Mouse (Mus musculus) kidney, adult 2 months (tissue): Measurements from ENCODE around the gene Plekha6. TPM values are rescaled to one million over a fixed set of nuclear protein-coding genes. Genes with fewer than 3 reads are reported as not detected.

Source experiments
- DNase-seq: peaks from one replicate; pipeline ENCODE4 v3.0.0; 2021
- H3K27ac ChIP-seq: fragments of 200-500 bp; 2 replicates; pipeline ENCODE4 v1.5.1; 2012; ENCODE audit warnings: low read depth, low read length, control low read depth, inconsistent platforms; ENCODE audit not compliant: insufficient read depth
- H3K27me3 ChIP-seq: fragments of 200-500 bp; replicated peaks from 2 replicates; pipeline ENCODE4 v1.6.1; 2012; ENCODE audit warnings: mild to moderate bottlenecking, moderate library complexity, low read length, inconsistent platforms; ENCODE audit not compliant: control insufficient read depth, insufficient read depth
- H3K36me3 ChIP-seq: fragments of 200-500 bp; 2 replicates; pipeline ENCODE4 v1.6.1; 2012; ENCODE audit warnings: mild to moderate bottlenecking, moderate library complexity, low read length, inconsistent platforms; ENCODE audit not compliant: control insufficient read depth, insufficient read depth
- H3K4me1 ChIP-seq: fragments of 200-500 bp; 2 replicates; pipeline ENCODE4 v1.6.1; 2011; ENCODE audit warnings: low read length; ENCODE audit not compliant: control insufficient read depth, insufficient read depth
- H3K4me3 ChIP-seq: fragments of 200-500 bp; 2 replicates; pipeline ENCODE4 v1.5.1; 2011; ENCODE audit warnings: mild to moderate bottlenecking, low read depth, low read length, control low read depth; ENCODE audit not compliant: insufficient read depth
- CTCF ChIP-seq: fragments of 200-500 bp; conservative IDR thresholded peaks from 2 replicates; pipeline ENCODE4 v1.5.1; 2011; ENCODE audit warnings: low read depth, mild to moderate bottlenecking, control low read depth, low read length, moderate library complexity, mixed read lengths; ENCODE audit not compliant: insufficient read depth, insufficient read length
- POLR2A ChIP-seq: fragments of 200-500 bp; IDR thresholded peaks from one replicate; pipeline ENCODE4 v1.6.1; 2011; ENCODE audit warnings: low read depth, low read length, control low read depth
- WGBS: fragments of 180-500 bp; shearing (Covaris S2); methylation state at CpG from one replicate; pipeline ENCODE4 v1.1.7; 2018; 5-methylcytosine and 5-hydroxymethylcytosine counted together
- polyA plus RNA-seq: library from polyadenylated mRNA; depleted of rRNA; stranded (reverse); fragments of >200 nt; gene quantifications from 2 replicates; pipeline ENCODE4 v1.2.3, GENCODE M21; 2012

Gene Plekha6
- polyA plus RNA-seq, 1 experiment, result 91.4 TPM

DNA sequence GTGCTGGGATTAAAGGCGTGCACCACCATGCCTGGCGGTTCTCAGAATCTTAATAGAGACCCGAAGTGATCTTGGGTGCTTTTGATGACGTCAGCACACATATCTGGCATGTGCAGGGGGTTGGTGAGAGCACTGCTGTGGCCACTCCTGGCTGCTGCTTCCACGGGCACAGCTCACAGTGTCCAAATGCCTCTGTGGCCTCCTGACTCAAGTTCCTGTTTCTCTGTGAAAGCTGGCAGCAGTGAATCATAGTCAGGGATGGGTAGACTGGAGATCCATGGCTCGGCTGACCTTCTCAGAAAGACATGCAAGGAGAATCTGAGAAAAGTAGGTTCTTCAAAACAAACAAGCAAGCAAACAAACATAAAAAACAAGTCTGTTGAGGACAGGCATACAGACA, 151.8 kb downstream of the Plekha6 start:
- H3K36me3 ChIP-seq, result no peaks in the 10 kb centered on the region
- DNase-seq, result no peak
- H3K27me3 ChIP-seq, result no peaks in the 10 kb centered on the region
- peaks cover 4% of the 10 kb centered on the region; the same call in 1 of the 2 replicates for H3K4me1 ChIP-seq
- TF ChIP-seq POLR2A, result no peak
- no peak for TF ChIP-seq CTCF
- H3K27ac ChIP-seq, result no peak overlapping the region
- 69% methylated on average over 6 of the region's 6 CpGs for WGBS
- H3K4me3 ChIP-seq, result no peak overlapping the region

- 88% methylated on average over 4 of the region's 4 CpGs for WGBS
- Histone ChIP-seq H3K36me3 (no peaks in the 10 kb centered on the region), H3K4me3 (no peak overlapping the region), H3K4me1 (0 out of 2 replicates have a peak, but pooled peaks cover 3% of the 10 kb centered on the region), H3K27ac (no peak overlapping the region), H3K27me3 (no peaks in the 10 kb centered on the region)
- TF ChIP-seq CTCF (no peak; the same call in 1 of the 2 replicates), POLR2A (no peak)
- DNase-seq, result no peak
Observed at GRCm38 (mm10) chr1:133316577-133316976, 152.6 kb downstream of the Plekha6 start.

- Histone ChIP-seq H3K4me3 (no peak overlapping the region), H3K4me1 (no peaks in the 10 kb centered on the region), H3K27me3 (no peaks in the 10 kb centered on the region), H3K36me3 (no peaks in the 10 kb centered on the region), H3K27ac (no peak overlapping the region)
- 77% methylated on average over 1 of the region's 1 CpGs for WGBS
- no peak for DNase-seq
- TF ChIP-seq POLR2A, result no peak
- peak; percentile 48 for TF ChIP-seq CTCF
Observed at GRCm38 (mm10) chr1:133317149-133317548, 153.1 kb downstream of the Plekha6 start.

DNA sequence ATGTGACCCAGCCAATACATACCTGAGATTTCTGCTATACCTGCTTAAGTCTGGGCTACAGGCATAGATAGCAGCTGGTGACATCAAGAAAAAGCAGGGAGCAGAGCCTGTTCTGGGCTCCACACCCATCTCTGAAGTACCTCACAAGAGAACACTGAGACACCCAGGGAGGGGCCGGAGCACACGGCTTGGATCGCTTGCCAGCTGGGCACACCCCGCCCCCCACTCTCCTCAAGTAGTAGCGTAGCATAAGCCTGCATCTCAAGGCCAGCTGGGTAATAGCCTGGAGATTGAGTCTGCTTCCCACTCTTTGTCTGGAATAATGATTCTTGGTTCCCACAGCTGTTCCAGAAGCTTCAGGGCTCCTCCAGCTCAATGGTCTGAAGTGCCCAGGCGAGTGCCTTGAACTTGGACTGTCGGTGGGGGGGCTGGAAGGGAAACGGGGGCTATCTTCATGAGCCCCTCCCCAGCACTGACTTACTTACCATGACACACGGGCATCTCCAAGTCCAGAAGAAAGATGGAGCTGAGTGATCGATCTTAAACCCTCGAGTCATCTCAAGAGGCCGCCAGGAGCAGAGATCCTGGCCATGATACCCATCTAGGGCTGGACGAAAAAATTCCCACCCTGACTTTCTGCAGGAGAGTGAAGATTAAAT, 157.4 kb downstream of the Plekha6 start, which contains the start of gene Kiss1:
Gene Kiss1, plus strand, starts transcription at position 609 of the 659 bp plus-strand sequence.
- no peak for DNase-seq
- Histone ChIP-seq H3K27ac (no peak within 1 kb of the TSS), H3K4me3 (no peak within 1 kb of the TSS), H3K27me3 (no peaks in the 10 kb centered on the region), H3K36me3 (no peaks in the 10 kb centered on the region), H3K4me1 (no peaks in the 10 kb centered on the region)
- WGBS, result 85% methylated on average over 13 of the region's 13 CpGs
- no peak for TF ChIP-seq POLR2A
- no peak for TF ChIP-seq CTCF

GRCm38 (mm10) chr1:133323333-133323732, 159.3 kb downstream of the Plekha6 start:
- DNase-seq, result no peak
- no peak overlapping the region for H3K4me3 ChIP-seq
- H3K27ac ChIP-seq, result no peak overlapping the region
- H3K27me3 ChIP-seq, result no peaks in the 10 kb centered on the region
- H3K36me3 ChIP-seq, result no peaks in the 10 kb centered on the region
- TF ChIP-seq CTCF, result no peak
- no peak for TF ChIP-seq POLR2A
- H3K4me1 ChIP-seq, result no peaks in the 10 kb centered on the region
- WGBS, result 36% methylated on average over 5 of the region's 5 CpGs

GRCm38 (mm10) chr1:133325951-133326350, 161.9 kb downstream of the Plekha6 start:
- H3K27ac ChIP-seq, result no peak overlapping the region
- no peak for TF ChIP-seq CTCF
- no peak for TF ChIP-seq POLR2A
- 73% methylated on average over 8 of the region's 8 CpGs for WGBS
- DNase-seq, result no peak
- no peaks in the 10 kb centered on the region for H3K27me3 ChIP-seq
- H3K36me3 ChIP-seq, result no peaks in the 10 kb centered on the region
- H3K4me3 ChIP-seq, result no peak overlapping the region
- H3K4me1 ChIP-seq, result no peaks in the 10 kb centered on the region

DNA sequence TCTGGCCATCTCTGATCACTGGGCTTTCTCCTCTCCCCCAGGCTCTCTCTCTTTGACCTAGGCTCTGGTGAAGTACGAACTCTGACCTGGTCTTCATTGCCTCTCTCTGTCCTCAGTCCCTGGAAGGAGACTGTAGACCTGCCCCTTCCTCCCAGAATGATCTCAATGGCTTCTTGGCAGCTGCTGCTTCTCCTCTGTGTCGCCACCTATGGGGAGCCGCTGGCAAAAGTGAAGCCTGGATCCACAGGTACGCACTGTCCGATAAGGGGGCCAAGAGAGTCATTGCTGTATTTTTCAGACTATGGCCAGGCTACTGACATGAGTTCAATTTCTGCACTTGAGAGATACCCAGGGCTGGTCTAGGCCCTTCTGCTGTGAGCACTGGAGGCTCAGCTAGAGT, 163.1 kb downstream of the Plekha6 start:
- no peak for DNase-seq
- WGBS, result 65% methylated on average over 5 of the region's 5 CpGs
- no peak overlapping the region for H3K4me3 ChIP-seq
- no peaks in the 10 kb centered on the region for H3K4me1 ChIP-seq
- TF ChIP-seq CTCF, result no peak
- no peak for TF ChIP-seq POLR2A
- H3K36me3 ChIP-seq, result no peaks in the 10 kb centered on the region
- H3K27me3 ChIP-seq, result no peaks in the 10 kb centered on the region
- no peak overlapping the region for H3K27ac ChIP-seq
